Mouse (Mus musculus): ENCODE measurements around the gene Hormad2.

DNA sequence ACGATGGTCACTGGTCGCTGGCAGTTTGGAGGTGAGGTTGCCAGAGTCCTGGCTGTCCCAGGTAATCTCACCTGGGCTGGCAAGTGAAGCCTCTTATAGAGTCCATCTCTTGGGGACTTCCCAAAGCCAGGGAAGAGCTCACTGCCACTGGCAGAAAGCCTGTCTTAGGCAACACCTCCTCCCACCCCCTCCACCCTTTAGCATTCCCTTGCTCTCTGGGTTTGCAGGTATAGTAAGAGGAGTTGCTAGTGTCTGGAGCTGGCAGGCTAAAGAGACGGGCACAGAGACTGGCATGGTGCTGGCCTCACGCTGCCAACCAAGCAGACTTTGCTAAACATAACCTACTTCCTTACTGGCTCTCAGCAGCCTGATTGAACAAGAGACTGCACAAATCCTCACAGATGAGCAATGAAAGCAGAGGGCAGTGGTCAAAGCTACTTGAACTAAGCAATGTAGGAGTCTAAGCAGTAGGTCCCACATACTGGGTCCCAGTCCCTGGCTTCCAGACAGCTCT lies 35.3 kb upstream of the Hormad2 start:
- TF ChIP-seq CTCF (IDR thresholded peaks at IDR 0.05; ENCODE audit: low read depth), result no peak
- TF ChIP-seq EP300 (optimal IDR thresholded peaks at IDR 0.05), result no peak

Measured in stomach, postnatal 0 days (tissue).